Mouse (Mus musculus): ENCODE measurements at regions not wholly inside any gene's neighbourhood (a gene's known extent, or its start where the extent isn't known, plus 50 kb on each side); places are given as distances from the start of the nearest gene placed in this dataset.
"Not testable (repeated sequence)": the region's sequence is repeated elsewhere in the genome, so short reads cannot be mapped to it uniquely, and the experiment has no call there.

DNA sequence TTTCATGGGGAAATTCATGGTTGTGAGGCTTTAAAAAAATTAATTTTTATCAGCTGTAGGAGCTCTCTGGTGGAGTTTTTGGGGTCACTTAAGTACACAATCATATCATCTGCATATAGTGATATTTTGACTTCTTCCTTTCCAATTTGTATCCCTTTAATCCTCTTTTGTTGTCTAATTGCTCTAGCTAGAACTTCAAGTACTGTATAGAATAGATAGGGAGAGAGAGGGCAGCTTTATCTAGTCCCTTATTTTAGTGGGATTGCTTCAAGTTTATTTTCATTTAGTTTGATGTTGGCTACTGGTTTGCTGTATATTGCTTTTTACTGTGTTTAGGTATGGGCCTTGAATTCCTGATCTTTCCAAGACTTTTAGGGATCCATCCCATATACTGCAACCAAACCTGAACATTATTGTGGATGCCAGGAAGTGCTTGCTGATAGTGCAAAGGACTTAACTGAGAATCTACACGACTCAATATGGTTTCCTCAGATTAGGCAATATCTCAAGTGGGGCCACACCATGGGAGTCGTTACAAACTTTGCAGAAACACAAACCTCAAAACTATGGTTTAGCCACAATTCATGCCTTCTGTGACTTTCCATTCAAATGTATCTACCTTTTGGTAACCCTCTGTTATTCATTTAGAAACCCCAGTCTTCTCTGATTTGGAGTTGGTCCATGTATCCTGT, 878.4 kb upstream of the Olfr1507 start:
- not testable (repeated sequence) for DNase-seq

DNA sequence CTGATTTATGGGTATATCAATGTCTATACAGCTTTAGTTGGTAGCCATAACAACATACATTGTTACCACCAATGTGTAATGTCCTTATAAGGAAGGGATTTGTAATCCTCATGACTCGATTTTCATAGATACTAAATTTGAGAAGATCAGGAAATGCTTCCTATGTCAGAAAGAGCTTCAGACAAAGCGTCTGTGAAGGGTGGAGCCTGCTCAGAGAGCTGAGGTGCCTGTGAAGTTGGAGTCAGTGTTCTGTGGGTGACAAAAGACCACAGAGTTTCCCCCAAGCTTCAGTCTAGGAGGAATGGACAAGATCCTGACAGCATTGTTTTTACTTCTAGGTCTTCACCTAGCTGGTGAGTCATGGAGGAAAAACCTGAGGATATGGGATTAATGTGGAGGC, 874.2 kb upstream of the Olfr1507 start:
- DNase-seq = no peak

DNA sequence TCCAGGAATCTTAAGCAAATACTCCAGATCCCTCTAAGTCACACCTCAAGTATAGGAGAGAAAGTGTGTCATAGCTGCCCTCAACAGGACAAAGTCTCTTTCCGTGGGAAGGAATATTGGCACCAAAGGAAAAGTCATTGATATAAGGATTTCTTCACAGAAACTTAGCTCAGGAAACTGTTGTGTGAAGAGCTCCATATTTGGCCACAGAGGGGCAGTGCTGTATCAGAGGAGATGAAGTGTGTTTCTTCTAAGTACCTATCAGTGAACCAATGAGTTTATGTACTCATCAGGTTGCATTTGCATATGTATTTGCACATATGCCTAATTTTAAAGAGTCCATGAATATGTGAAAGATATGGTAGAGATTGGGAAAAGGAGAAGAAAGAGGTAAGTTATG, 871.9 kb upstream of the Olfr1507 start:
- DNase-seq = not testable (repeated sequence)

DNA sequence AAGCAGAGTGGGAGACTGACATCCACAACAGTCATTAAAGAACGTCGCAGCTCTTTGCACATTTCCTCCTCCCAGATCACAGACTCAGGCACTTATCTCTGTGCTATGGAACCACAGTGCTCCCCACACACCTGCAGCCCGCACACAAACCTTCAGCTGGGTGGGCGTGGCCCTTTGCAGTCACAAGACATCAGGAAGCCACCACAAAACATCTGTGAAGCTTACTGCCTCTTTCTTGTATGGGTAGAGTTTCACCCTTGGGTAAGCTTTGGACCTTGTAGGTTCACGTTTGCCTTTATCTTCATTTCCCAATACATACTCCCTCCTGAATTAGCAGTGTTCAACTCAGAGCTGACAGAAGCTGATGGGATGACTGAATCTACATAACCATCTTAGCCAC, 868.4 kb upstream of the Olfr1507 start:
- peak; percentile 40 for DNase-seq

DNA sequence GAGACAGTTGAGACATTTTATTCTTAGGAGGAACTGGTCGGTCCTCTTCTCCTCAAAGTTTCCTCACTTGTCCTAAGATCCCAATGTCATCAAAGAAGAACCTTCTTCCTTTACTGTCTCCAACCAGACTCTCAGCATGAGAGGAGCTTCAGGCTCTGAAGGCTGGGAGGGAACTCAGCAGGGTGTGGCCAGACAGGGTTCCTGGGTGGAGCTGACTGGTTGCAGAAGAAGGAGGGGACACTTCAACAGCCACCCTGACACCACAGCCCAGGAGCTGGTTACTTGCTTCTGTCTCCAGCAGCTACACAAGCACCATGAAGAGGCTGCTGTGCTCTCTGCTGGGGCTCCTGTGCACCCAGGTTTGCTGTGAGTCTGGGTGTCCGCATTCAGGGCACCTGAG, 866.5 kb upstream of the Olfr1507 start:
- DNase-seq = peak; percentile 41

DNA sequence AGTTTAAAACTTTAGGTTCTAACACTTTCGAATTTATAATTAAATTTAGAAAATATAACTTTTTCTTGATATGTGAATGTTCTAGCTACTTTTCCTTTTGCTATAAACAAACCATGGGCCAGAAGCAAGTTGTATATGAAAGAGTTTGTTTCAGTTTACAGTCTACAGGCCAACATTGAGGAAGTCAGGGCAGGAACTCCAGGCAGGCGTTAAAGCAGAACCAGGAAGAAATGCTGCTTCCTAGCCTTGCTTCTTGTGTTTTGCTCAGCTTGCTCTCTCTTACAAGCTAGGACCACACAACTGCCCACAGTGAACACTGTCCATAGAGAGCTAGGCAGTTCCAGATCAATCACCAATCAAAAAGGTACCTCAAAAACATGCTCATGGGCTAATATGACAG, 861.9 kb upstream of the Olfr1507 start:
- not testable (repeated sequence) for DNase-seq

DNA sequence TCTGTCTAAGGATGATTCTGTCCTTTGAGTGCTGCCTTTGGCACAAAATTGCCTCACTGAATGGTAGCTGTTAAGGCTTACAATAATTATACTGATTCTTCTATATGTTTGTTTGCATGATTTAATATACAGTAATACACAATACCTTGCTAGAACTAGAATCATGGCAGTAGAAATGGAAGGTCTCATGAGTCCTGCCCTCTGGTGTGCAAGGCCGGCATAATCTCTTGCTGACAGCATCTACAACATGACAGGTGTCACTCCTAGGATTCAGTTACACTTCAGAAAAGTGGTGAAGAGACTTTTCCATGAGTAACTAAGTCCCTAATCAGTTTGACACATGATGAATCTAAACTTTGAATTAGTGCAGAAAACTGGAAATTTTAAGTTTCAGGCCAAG, 861.2 kb upstream of the Olfr1507 start:
- not testable (repeated sequence) for DNase-seq

DNA sequence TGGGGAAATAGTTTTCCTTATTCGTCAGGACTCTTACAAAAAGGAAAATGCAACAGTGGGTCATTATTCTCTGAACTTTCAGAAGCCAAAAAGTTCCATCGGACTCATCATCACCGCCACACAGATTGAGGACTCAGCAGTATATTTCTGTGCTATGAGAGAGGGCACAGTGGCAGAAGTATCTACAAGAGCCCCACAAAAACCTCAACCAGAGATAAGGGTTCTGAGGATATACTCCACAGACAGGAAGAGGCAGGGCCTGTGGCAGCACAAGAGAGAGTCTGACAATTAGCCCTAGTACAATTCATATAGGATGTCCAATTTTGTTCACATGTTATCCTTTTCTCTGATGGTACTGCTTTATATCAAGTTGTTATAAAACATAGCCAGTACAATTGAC, 855.9 kb upstream of the Olfr1507 start:
- DNase-seq = not testable (repeated sequence)

DNA sequence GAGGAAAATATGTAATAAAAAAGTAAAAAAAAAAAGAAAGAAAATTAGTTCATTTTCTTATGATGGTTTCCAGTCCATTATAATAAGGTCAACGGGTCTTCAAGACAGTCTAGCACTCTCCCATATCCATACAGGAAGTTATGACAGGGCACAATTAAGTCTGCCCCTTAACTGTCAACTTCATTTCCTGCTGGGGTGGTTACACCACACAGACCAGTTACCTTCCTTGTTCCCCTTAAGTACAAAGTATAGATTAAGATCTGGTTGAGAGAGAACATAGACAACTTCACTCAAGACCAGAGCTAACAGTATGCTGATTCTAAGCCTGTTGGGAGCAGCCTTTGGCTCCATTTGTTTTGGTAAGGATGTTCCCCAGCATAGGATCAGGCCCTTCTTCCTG, 855.2 kb upstream of the Olfr1507 start:
- not testable (repeated sequence) for DNase-seq

DNA sequence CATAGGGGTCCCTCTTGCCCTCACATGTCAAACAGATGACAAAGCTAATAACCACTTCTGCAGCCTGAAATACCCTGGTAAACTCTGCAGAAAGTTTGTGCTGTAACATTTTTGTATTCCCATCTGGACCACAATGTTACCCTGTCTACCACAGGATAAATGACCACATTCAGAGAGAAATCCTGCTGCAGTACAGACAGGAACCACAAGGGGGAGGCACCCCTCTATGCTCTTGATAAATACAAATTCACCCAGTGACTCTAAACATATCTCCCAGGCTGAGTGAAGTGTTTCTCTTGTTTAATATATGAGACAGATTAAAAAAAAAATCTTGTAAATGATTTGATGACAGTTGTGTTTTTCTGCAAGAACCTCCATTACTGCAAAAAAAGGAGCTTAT, 853.6 kb upstream of the Olfr1507 start:
- DNase-seq = not testable (repeated sequence)

DNA sequence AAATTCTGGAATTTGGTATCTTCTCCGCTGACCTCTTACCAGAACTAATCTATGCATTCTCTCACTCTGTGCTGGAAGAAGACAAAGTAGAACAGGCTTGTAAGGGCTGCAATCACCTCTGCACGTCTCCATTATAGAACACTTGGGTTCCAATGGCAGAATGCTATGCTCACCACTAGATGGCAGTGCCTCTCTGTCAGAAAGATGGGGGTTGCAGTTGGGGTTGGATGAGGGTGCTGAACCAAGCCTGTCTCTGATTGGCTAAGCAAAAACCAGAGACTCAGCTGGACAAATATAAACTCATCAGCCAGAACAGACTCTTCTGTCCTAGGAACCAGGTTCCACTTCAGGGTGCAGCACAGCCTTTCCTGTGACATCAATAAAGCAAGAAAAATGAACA, 850.0 kb upstream of the Olfr1507 start:
- peak; percentile 7 for DNase-seq

DNA sequence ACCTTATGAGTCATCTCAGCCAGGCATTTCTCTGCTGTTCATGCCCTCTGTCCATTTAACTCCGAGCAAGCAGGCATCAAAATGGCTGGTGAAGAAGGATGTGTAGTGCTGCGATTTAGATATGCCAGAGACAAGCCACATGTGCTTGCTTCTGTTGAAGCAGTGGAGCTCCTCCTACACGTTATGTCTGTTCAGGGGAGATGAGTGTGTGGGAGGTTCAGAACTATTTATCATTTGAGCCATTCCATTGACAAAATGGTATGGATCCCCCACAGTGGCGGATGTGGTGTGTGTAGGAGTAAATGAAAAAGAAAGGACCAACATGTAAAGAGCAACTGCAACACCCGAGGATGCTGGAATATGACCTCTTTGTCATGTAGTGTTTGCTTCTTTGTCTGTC, 848.3 kb upstream of the Olfr1507 start:
- not testable (repeated sequence) for DNase-seq

DNA sequence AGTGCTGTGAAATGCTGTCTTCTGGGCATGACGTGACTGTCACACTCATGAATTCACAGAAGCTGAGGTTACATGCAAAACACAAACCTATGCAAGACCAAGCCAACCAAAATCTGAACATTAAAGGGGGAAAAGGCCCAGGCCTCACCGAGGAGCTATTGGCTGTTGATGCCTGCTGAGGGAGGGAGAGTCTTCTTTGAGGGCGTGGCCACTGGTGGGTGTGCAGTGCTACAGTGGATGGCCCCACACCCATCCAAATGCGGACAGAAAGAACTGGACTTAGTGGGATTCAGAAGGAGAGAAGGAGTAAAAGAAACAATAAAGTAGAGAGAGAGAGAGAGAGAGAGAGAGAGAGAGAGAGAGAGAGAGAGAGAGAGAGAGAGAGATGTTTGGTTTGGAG, 843.6 kb upstream of the Olfr1507 start:
- DNase-seq = not testable (repeated sequence)

DNA sequence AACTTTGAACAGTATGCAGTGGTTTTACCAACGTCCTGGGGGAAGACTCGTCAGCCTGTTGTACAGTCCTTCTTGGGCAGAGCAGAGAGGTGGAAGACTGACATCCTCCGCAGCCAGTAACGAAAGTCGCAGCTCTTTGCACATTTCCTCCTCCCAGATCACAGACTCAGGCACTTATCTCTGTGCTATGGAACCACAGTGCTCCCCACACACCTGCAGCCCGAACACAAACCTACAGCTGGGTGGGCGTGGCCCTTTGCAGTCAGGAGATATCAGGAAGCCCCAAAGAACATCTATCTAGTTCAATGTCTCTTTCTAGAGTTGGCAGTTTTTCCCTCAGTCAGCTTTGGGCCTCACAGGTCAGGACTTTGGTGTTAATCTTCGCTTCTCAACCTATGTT, 841.9 kb upstream of the Olfr1507 start:
- DNase-seq = not testable (repeated sequence)

DNA sequence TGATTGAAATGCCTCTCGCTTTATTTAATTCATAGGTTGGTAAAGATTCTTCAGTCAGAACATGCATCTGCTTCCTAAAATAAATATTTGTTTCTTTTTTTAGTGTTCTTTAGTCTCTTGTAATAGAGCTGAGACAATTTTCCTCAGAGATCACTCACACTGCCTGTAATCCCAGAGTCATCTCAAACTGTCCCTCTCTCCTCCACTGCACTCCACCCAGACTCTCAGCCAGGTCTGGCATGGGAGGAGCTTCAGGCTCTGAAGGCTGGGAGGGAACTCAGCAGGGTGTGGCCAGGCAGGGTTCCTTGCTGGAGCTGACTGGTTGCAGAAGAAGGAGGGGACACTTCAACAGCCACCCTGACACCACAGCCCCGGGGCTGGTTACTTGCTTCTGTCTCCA, 841.2 kb upstream of the Olfr1507 start:
- DNase-seq = not testable (repeated sequence)

DNA sequence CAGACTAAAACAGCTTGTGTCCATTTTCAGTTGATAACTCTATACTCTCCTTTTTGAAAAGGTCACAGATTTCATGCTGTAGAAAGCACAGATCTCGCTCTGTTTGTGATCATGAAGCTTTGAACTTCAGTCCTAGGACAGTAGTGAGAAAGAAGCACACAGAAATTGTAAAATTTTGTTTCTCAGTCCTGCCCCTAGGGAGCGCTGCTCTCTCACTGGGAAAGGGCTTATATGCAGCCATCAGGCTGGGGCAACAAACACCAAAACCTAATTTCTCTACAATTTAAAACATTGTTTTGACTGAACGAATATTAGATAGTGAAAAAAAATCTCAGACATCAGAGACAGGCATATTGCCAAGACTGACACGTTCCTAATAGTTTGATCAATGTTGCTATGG, 838.9 kb upstream of the Olfr1507 start:
- not testable (repeated sequence) for DNase-seq

DNA sequence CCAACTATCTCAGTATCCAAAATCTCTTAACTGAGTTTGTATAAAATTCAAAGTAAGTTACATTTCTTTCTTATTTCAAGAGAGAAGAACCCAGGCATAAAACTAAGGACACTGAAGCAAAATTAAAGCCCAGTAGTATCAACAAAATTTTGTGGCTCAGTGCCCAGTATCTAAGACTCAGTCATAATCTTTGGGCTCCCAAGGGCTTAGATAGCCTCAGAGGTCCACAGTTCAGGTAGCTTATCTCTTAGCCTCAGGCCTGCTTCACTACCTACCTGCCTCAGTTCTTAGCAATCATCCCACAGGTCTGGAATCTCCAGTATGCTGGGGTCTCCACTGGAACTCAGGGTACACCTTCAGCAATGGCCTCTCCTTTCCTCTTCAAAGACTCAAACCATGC, 835.6 kb upstream of the Olfr1507 start:
- DNase-seq = not testable (repeated sequence)

DNA sequence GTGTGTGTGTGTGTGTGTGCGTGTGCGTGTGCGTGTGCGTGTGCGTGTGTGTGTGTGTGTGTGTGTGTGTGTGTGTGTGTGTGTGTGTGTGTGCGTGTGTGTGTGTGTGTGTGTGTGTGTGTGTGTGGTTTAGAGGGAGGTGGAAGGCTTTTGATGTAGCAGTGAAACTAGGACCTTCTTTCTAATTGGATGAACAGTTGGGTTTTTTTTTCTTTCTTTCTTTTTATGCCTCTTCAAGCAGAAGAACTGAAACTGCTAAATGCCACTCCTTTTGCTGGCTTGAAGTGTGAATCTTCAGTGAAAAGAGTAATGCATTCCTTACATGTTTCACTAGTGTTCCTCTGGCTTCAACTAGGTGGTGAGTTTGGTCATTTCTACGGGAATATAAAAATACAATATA, 828.8 kb upstream of the Olfr1507 start:
- DNase-seq = not testable (repeated sequence)

DNA sequence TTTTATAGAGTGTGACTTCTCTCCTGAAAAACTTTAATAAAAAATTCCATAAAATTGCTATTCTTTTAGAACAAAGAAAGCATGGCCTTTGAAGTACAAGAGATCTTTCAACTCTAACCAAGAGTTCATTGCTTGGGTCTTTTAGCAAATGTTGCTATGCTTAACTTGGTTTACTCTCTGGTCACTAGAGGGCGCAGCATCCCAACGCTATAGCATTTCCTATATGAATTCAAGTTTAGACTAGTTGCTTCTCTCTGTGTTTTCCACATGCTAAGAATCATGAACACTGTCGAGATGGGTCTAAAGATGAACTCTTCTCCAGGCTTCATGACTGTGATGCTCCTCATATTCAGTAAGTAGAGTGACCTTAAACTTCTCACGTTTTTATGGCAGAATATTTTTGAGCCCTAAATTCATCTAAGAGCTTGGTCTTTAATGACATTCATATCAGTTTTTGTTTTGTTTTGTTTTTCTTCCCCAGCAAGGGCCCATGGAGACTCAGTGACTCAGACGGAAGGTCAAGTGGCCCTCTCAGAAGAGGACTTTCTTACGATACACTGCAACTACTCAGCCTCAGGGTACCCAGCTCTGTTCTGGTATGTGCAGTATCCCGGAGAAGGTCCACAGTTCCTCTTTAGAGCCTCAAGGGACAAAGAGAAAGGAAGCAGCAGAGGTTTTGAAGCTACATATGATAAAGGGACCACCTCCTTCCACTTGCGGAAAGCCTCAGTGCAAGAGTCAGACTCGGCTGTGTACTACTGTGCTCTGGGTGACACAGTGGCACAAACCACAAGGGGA, 823.2 kb upstream of the Olfr1507 start:
- not testable (repeated sequence) for DNase-seq

DNA sequence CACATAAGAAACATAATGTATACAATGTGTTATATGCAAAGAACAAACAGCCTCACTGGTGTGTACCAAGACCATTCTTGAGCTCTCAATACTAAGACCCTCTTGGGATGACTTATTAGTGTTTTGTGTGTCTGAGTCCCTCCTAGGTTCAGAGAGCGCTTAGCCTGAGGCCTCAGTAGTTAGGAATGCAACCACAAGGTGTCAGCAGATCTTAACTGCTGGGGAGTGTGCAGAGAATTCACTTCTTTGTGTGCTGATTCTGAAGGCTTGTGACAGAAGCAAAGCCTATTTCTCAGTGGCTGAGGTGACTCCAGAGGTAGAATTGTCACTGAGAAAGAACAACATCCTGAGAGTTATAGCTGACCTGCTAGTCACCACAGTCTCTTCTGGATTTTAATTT, 816.9 kb upstream of the Olfr1507 start:
- DNase-seq = not testable (repeated sequence)

DNA sequence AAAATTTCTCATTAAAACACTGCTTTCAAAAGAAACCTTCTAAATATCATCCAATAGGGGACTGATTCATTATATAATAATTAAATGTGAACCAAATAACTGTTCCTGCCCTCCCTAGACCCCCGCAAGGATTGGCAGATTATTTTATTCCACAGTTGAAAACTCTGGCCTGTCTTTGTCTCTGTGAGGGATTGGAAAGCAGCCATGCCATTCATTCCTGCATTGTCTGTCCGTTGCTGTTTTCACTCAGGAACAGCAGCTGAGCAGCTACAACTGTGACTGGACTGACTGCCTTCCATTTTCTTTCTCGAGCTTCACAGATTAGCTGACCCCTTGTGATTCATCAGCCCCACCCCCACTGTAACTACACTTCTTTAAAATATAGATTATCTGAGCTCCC, 807.6 kb upstream of the Olfr1507 start:
- not testable (repeated sequence) for DNase-seq

DNA sequence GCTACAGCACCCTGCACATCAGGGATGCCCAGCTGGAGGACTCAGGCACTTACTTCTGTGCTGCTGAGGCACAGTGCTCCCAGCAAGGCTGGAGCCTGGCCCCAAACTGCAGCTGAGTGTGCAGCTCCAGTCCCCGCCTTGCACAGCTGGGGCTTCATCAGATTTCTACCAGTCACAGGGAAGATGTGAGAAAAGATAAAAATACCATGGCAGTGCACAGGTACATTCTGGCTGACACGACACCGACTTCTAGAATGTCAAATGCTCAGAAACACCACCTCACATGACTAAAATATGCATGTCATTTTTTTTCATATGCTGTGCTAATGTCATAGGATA, 806.9 kb upstream of the Olfr1507 start:
- not testable (repeated sequence) for DNase-seq

DNA sequence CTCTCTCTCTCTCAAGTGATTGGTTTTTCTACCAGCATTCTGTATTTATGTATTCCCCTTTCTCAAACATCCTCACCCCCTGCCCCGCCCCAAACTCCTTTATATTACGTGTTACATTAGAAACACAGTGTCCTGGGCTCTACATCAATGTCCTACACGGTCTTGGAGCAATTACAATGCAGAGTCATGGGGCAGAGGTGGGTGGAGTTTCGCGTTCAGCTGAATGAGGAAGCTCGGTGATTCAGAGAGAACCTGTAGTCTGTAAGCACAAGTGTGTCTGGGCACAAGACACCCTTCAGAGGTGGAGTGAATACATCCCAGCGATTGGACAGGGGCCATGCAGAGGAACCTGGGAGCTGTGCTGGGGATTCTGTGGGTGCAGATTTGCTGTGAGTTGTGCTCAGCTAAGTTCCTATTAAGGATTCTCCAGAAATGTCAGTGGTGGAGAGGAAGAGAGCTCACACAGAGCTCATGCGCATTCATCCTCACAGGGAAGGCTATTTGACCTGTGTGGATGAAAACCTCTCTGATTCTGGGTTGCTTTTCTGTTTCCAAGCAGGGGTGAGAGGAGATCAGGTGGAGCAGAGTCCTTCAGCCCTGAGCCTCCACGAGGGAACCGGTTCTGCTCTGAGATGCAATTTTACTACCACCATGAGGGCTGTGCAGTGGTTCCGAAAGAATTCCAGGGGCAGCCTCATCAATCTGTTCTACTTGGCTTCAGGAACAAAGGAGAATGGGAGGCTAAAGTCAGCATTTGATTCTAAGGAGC, 806.4 kb upstream of the Olfr1507 start:
- DNase-seq = not testable (repeated sequence)

DNA sequence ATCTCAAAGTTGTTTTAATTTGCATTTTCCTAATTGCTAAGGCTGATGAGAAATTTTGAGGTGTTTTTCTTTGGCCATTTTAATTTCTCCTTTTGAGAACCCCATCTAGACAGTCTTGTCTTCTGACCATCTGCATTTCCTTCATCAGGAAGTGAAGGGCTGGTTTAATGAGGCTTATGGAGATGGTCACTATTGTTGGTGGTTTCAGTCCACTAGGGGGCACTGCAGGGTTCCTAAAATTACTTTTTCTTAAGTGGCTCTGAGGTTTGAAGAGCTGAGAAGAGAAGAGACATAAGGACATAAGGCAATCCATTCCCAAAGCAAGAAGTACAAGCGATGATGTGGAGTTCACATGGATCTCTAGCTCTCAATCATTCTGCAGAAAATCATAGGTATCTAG, 805.6 kb upstream of the Olfr1507 start:
- DNase-seq = not testable (repeated sequence)

Data from liver (tissue).